Mouse (Mus musculus) liver, embryonic 14.5 days (tissue): ENCODE data around the gene Rpl31. TPM values are rescaled to one million over a fixed set of nuclear protein-coding genes. Genes with fewer than 3 reads are reported as not detected.

ENCODE experiments used
- ATAC-seq: fragments of 200-750 bp; cut with Nextera tagmentation; 2 replicates; pipeline ENCODE4 v1.8.0; 2017; ENCODE audit warnings: moderate number of reproducible peaks, mild to moderate bottlenecking, moderate library complexity; ENCODE audit not compliant: insufficient read depth
- DNase-seq, 3 experiments: peaks; one replicate each; pipeline ENCODE4 v3.0.0-alpha.2; 2012 to 2013; ENCODE audit warnings: low read depth in 3 of 3, low spot score in 3 of 3
- H3K27ac ChIP-seq: fragments of 300-500 bp; sonication (generic); 2 replicates; pipeline ENCODE4 v1.5.1; 2014; ENCODE audit warnings: moderate library complexity, mild to moderate bottlenecking, control low read depth, inconsistent platforms
- H3K27me3 ChIP-seq: fragments of 300-500 bp; sonication (generic); 2 replicates; pipeline ENCODE4 v1.6.1; 2014; ENCODE audit warnings: mild to moderate bottlenecking, low read length, moderate library complexity; ENCODE audit not compliant: control insufficient read depth, insufficient read depth
- H3K36me3 ChIP-seq: fragments of 300-500 bp; sonication (generic); replicated peaks from 2 replicates; pipeline ENCODE4 v1.6.1; 2014; ENCODE audit warnings: low read depth; ENCODE audit not compliant: control insufficient read depth, insufficient read depth
- H3K4me1 ChIP-seq, 2 experiments: fragments of 200-500 bp in 1 of 2; fragments of 300-500 bp in 1 of 2; sonication (generic) in 1 of 2; replicated peaks; 2 replicates each; pipeline ENCODE4 v1.6.1; 2012 to 2014; ENCODE audit warnings: antibody characterized with exemption in 1 of 2, inconsistent platforms in 1 of 2, low read length in 1 of 2; ENCODE audit not compliant: control insufficient read depth in 2 of 2, insufficient read depth in 2 of 2
- H3K4me2 ChIP-seq: fragments of 300-500 bp; sonication (generic); 2 replicates; pipeline ENCODE4 v1.6.1; 2014; ENCODE audit warnings: low read depth, mild to moderate bottlenecking, control low read depth, moderate library complexity
- H3K4me3 ChIP-seq, 2 experiments: fragments of 200-500 bp in 1 of 2; fragments of 300-500 bp in 1 of 2; sonication (generic) in 1 of 2; 2 replicates each; pipeline ENCODE4 v1.5.1; 2012 to 2014; ENCODE audit warnings: low read depth in 2 of 2, low read length in 2 of 2, mild to moderate bottlenecking in 2 of 2, control low read depth in 1 of 2, inconsistent platforms in 1 of 2, moderate library complexity in 1 of 2; ENCODE audit not compliant: insufficient read depth in 1 of 2
- H3K9ac ChIP-seq: fragments of 300-500 bp; sonication (generic); replicated peaks from 2 replicates; pipeline ENCODE4 v1.6.1; 2014; ENCODE audit warnings: mild to moderate bottlenecking, control low read depth, moderate library complexity
- H3K9me3 ChIP-seq: fragments of 300-500 bp; sonication (generic); 2 replicates; pipeline ENCODE4 v1.6.1; 2016; ENCODE audit warnings: low read length, mixed read lengths; ENCODE audit not compliant: control insufficient read depth
- CTCF ChIP-seq: IDR thresholded peaks from 2 replicates; pipeline ENCODE4 v1.5.1; 2016; ENCODE audit warnings: antibody characterized with exemption, low read depth, control low read depth
- EP300 ChIP-seq: IDR thresholded peaks from 2 replicates; pipeline ENCODE4 v1.6.1; 2016; ENCODE audit warnings: antibody characterized with exemption, low read depth
- WGBS: fragments of 180-500 bp; shearing (Covaris S2); extraction: QIAGEN DNeasy Blood & Tissue Kit; methylation state at CpG from one replicate; pipeline ENCODE4 v1.1.7; 2014; ENCODE audit not compliant: insufficient replicate concordance; 5-methylcytosine and 5-hydroxymethylcytosine counted together
- polyA plus RNA-seq, 2 experiments: library from polyadenylated mRNA; depleted of rRNA in 1 of 2; stranded (reverse) in 1 of 2; unstranded in 1 of 2; fragments of >200 nt; fragmentation: Nextera tagmentation in 1 of 2; extraction: Ambion mirVana in 1 of 2; gene quantifications; 2 replicates each; pipeline versions ENCODE4 v1.2.1 to v1.2.3; 2012 to 2014

The Rpl31 gene
- polyA plus RNA-seq, 2 experiments = 573 to 947 TPM

GRCm38 (mm10) chr1:39387497-39387896 is 19.9 kb downstream of the Rpl31 start:
- TF ChIP-seq CTCF (no peak), EP300 (no peak)
- no peak for DNase-seq
- WGBS = 82% methylated on average over 4 of the region's 4 CpGs

GRCm38 (mm10) chr1:39388163-39388562 is 20.5 kb downstream of the Rpl31 start:
- H3K4me1 ChIP-seq = peaks cover 25 to 26% of the 10 kb centered on the region in 2 experiments
- H3K27ac ChIP-seq = no peak overlapping the region
- no peaks in the 10 kb centered on the region for H3K36me3 ChIP-seq
- H3K9ac ChIP-seq = no peak overlapping the region; the same call in 1 of the 2 replicates
- 50% methylated on average over 2 of the region's 2 CpGs for WGBS
- ATAC-seq (peak; percentile 79), DNase-seq (no peak)
- H3K9me3 ChIP-seq = no peaks in the 10 kb centered on the region
- no peak overlapping the region for H3K4me3 ChIP-seq
- H3K4me2 ChIP-seq = no peak overlapping the region
- H3K27me3 ChIP-seq = no peaks in the 10 kb centered on the region
- no peak for TF ChIP-seq CTCF
- TF ChIP-seq EP300 = 0 out of 2 replicates have a peak, but pooled peaks have one; percentile 13

More at GRCm38 (mm10) chr1:39387497-39387896, 19.9 kb downstream of the Rpl31 start:
- no peak overlapping the region for H3K27ac ChIP-seq
- H3K9me3 ChIP-seq = no peaks in the 10 kb centered on the region
- H3K27me3 ChIP-seq = no peaks in the 10 kb centered on the region
- no peak overlapping the region for H3K4me2 ChIP-seq
- H3K9ac ChIP-seq = no peak overlapping the region
- no peak overlapping the region for H3K4me3 ChIP-seq
- no peaks in the 10 kb centered on the region for H3K36me3 ChIP-seq
- peaks cover 19 to 20% of the 10 kb centered on the region in 2 experiments for H3K4me1 ChIP-seq
- ATAC-seq = no peak

GRCm38 (mm10) chr1:39389338-39389737 is 21.7 kb downstream of the Rpl31 start:
- Histone ChIP-seq H3K9ac (0 out of 2 replicates have a peak overlapping the region, but pooled peaks have one; percentile 16), H3K27me3 (no peaks in the 10 kb centered on the region), H3K36me3 (no peaks in the 10 kb centered on the region), H3K4me2 (peak overlapping the region; percentile 2; the same call in 1 of the 2 replicates), H3K9me3 (no peaks in the 10 kb centered on the region), H3K4me3 (no peak overlapping the region), H3K4me1 (peaks cover 26 to 35% of the 10 kb centered on the region in 2 experiments), H3K27ac (no peak overlapping the region)
- peak; percentile 74 for TF ChIP-seq EP300
- TF ChIP-seq CTCF = no peak
- DNase-seq = no peak
- 36% methylated on average over 11 of the region's 11 CpGs for WGBS
- ATAC-seq = no peak; the same call in 1 of the 2 replicates

- H3K27me3 ChIP-seq = no peaks in the 10 kb centered on the region
- no peak overlapping the region for H3K4me3 ChIP-seq
- TF ChIP-seq CTCF (no peak), EP300 (no peak)
- peaks cover 30 to 47% of the 10 kb centered on the region in 2 experiments for H3K4me1 ChIP-seq
- H3K36me3 ChIP-seq = no peaks in the 10 kb centered on the region
- ATAC-seq = no peak
- H3K9ac ChIP-seq = no peak overlapping the region
- H3K9me3 ChIP-seq = no peaks in the 10 kb centered on the region
- DNase-seq = no peak
- 78% methylated on average over 6 of the region's 6 CpGs for WGBS
- no peak overlapping the region for H3K4me2 ChIP-seq
- H3K27ac ChIP-seq = no peak overlapping the region
Measured at GRCm38 (mm10) chr1:39391652-39392051, 24.0 kb downstream of the Rpl31 start.

GRCm38 (mm10) chr1:39392189-39392588 is 24.5 kb downstream of the Rpl31 start:
- no peak for TF ChIP-seq EP300
- peak; percentile 97 for TF ChIP-seq CTCF

More at GRCm38 (mm10) chr1:39392189-39392588, 24.5 kb downstream of the Rpl31 start:
- peak in 1 of 3 experiments; percentile 57 for DNase-seq
- Histone ChIP-seq H3K27me3 (no peaks in the 10 kb centered on the region), H3K4me1 (peaks cover 30 to 47% of the 10 kb centered on the region in 2 experiments), H3K9ac (no peak overlapping the region), H3K4me2 (no peak overlapping the region), H3K9me3 (no peaks in the 10 kb centered on the region), H3K27ac (no peak overlapping the region), H3K36me3 (no peaks in the 10 kb centered on the region; the same call in 1 of the 2 replicates), H3K4me3 (no peak overlapping the region)
- 62% methylated on average over 3 of the region's 3 CpGs for WGBS
- ATAC-seq = peak; percentile 25; the same call in 1 of the 2 replicates
